Mouse (Mus musculus): ENCODE measurements at regions not wholly inside any gene's neighbourhood (a gene's known extent, or its start where the extent isn't known, plus 50 kb on each side); places are given as distances from the start of the nearest gene placed in this dataset.

- TF ChIP-seq EP300 (IDR thresholded peaks at IDR 0.05; ENCODE audit: low read depth): no peak
- TF ChIP-seq CTCF (IDR thresholded peaks at IDR 0.05; ENCODE audit: low read depth): no peak
- Histone ChIP-seq H3K4me2 (ENCODE audit: low read depth) (no peak overlapping the region), H3K27ac (no peak overlapping the region), H3K9ac (replicated peaks) (no peak overlapping the region), H3K27me3 (ENCODE audit: control insufficient read depth, insufficient read depth, low read length) (no peaks in the 10 kb centered on the region), H3K9me3 (ENCODE audit: control insufficient read depth, low read length) (no peaks in the 10 kb centered on the region), H3K4me1 (replicated peaks; ENCODE audit: control insufficient read depth in 2 of 2, insufficient read depth in 2 of 2, low read length in 1 of 2) (no peaks in the 10 kb centered on the region; a peak in 1 of 4 replicates), H3K36me3 (replicated peaks; ENCODE audit: control insufficient read depth, insufficient read depth, low read depth) (no peaks in the 10 kb centered on the region), H3K4me3 (ENCODE audit: insufficient read depth in 1 of 2, low read depth in 2 of 2, low read length in 2 of 2) (no peak overlapping the region)
- ATAC-seq (ENCODE audit: insufficient read depth) (no peak), DNase-seq (ENCODE audit: low read depth in 3 of 3, low spot score in 3 of 3) (no peak)
- 32% methylated on average over 7 of the region's 7 CpGs for WGBS (ENCODE audit: insufficient replicate concordance)
These were observed 154.6 kb downstream of the Kctd12 start for GRCm38 (mm10) chr14:102827756-102828384.

DNA sequence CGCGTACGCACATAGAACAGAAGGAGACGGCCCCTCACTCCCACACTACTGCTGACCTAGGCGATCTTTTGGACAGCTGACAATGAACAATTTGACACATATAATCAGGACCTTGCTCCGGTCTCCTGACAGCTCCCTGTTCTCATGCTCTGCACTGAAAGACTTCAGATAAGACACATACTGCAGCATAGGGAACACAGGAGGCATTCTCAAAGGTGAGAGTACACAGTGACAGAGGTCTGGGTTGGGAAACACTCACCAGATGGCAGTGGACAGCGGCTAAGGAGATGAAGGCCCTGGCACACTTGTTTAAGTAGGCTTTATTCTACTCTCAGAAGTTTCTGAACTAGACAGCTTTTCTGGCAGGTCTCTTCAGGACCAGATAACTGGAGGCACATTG, 156.9 kb downstream of the Kctd12 start:
- ATAC-seq (ENCODE audit: insufficient read depth) (no peak), DNase-seq (ENCODE audit: low read depth in 3 of 3, low spot score in 3 of 3) (no peak)
- H3K27ac ChIP-seq: no peak overlapping the region
- no peak overlapping the region for H3K9ac ChIP-seq (replicated peaks)
- H3K36me3 ChIP-seq (replicated peaks; ENCODE audit: control insufficient read depth, insufficient read depth, low read depth): no peaks in the 10 kb centered on the region
- TF ChIP-seq CTCF (IDR thresholded peaks at IDR 0.05; ENCODE audit: low read depth) (no peak), EP300 (IDR thresholded peaks at IDR 0.05; ENCODE audit: low read depth) (no peak)
- H3K9me3 ChIP-seq (ENCODE audit: control insufficient read depth, low read length): no peaks in the 10 kb centered on the region
- H3K27me3 ChIP-seq (ENCODE audit: control insufficient read depth, insufficient read depth, low read length): no peaks in the 10 kb centered on the region
- H3K4me2 ChIP-seq (ENCODE audit: low read depth): no peak overlapping the region
- WGBS (ENCODE audit: insufficient replicate concordance): 71% methylated on average over 7 of the region's 7 CpGs
- H3K4me1 ChIP-seq (replicated peaks; ENCODE audit: control insufficient read depth in 2 of 2, insufficient read depth in 2 of 2, low read length in 1 of 2): no peaks in the 10 kb centered on the region
- no peak overlapping the region for H3K4me3 ChIP-seq (ENCODE audit: insufficient read depth in 1 of 2, low read depth in 2 of 2, low read length in 2 of 2)

DNA sequence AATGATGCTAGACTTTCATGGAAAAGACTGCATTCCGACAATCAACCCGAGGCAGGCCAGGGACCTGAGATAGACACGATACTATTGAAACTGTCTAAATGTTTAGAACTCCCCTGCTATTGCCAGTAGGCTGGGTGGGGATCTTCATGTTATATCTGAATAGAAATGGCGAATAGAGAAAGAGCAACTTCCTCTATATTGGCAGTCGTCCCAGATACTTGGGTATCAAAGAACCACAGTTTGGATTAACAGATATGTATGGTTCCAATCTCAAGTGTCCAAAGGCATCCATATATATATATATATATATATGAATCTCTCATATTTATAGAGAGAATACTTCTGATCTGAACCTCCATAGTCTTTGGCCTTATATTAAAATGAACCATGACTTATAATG, 161.8 kb downstream of the Kctd12 start:
- H3K9me3 ChIP-seq (ENCODE audit: control insufficient read depth, low read length): no peaks in the 10 kb centered on the region
- no peak for DNase-seq (ENCODE audit: low read depth in 3 of 3, low spot score in 3 of 3)
- no peak overlapping the region for H3K4me2 ChIP-seq (ENCODE audit: low read depth)
- H3K4me1 ChIP-seq (replicated peaks; ENCODE audit: control insufficient read depth in 2 of 2, insufficient read depth in 2 of 2, low read length in 1 of 2): no peaks in the 10 kb centered on the region
- 58% methylated on average over 5 of the region's 5 CpGs for WGBS (ENCODE audit: insufficient replicate concordance)
- H3K27me3 ChIP-seq (ENCODE audit: control insufficient read depth, insufficient read depth, low read length): no peaks in the 10 kb centered on the region
- no peak overlapping the region for H3K4me3 ChIP-seq (ENCODE audit: insufficient read depth in 1 of 2, low read depth in 2 of 2, low read length in 2 of 2)
- no peak overlapping the region for H3K27ac ChIP-seq
- H3K9ac ChIP-seq (replicated peaks): no peak overlapping the region
- no peak for TF ChIP-seq CTCF (IDR thresholded peaks at IDR 0.05; ENCODE audit: low read depth)
- H3K36me3 ChIP-seq (replicated peaks; ENCODE audit: control insufficient read depth, insufficient read depth, low read depth): no peaks in the 10 kb centered on the region
- ATAC-seq (ENCODE audit: insufficient read depth): no peak

DNA sequence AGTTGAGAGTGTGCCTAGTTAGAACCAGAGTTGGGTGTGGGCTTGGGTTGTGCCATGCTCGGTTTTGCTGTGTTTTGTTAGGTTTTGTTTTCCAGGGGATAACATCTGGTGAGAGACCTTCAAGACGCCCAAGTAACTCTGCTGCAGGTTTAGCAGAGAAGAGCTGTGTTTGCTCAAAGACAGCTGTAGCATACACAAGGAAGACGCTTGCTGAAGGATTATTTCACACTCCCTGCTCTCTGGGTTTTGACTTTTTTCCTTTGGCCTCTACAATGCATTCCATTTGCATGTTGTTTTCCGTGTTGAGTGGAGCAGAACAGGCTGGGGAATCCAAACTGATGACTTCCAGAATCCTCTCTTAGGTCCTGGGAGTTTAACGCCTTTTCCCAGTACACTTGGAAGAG, 170.8 kb downstream of the Kctd12 start:
- Histone ChIP-seq H3K27me3 (ENCODE audit: control insufficient read depth, insufficient read depth, low read length) (no peaks in the 10 kb centered on the region), H3K4me3 (ENCODE audit: insufficient read depth in 1 of 2, low read depth in 2 of 2, low read length in 2 of 2) (no peak overlapping the region), H3K36me3 (replicated peaks; ENCODE audit: control insufficient read depth, insufficient read depth, low read depth) (no peaks in the 10 kb centered on the region), H3K9me3 (ENCODE audit: control insufficient read depth, low read length) (no peaks in the 10 kb centered on the region), H3K9ac (replicated peaks) (no peak overlapping the region), H3K4me2 (ENCODE audit: low read depth) (no peak overlapping the region), H3K4me1 (replicated peaks; ENCODE audit: control insufficient read depth in 2 of 2, insufficient read depth in 2 of 2, low read length in 1 of 2) (peaks cover 0 to 6% of the 10 kb centered on the region in 2 experiments; a peak in 2 of 4 replicates), H3K27ac (no peak overlapping the region)
- DNase-seq (ENCODE audit: low read depth in 3 of 3, low spot score in 3 of 3): no peak
- no peak for TF ChIP-seq CTCF (IDR thresholded peaks at IDR 0.05; ENCODE audit: low read depth)
- no peak for TF ChIP-seq EP300 (IDR thresholded peaks at IDR 0.05; ENCODE audit: low read depth)
- 45% methylated on average over 5 of the region's 5 CpGs for WGBS (ENCODE audit: insufficient replicate concordance)
- no peak for ATAC-seq (ENCODE audit: insufficient read depth)

GRCm38 (mm10) chr14:102811022-102811421, 171.4 kb downstream of the Kctd12 start:
- H3K27ac ChIP-seq: no peak overlapping the region
- TF ChIP-seq CTCF (IDR thresholded peaks at IDR 0.05; ENCODE audit: low read depth) (no peak), EP300 (IDR thresholded peaks at IDR 0.05; ENCODE audit: low read depth) (no peak)
- H3K27me3 ChIP-seq (ENCODE audit: control insufficient read depth, insufficient read depth, low read length): no peaks in the 10 kb centered on the region
- no peaks in the 10 kb centered on the region for H3K9me3 ChIP-seq (ENCODE audit: control insufficient read depth, low read length)
- H3K36me3 ChIP-seq (replicated peaks; ENCODE audit: control insufficient read depth, insufficient read depth, low read depth): no peaks in the 10 kb centered on the region
- DNase-seq (ENCODE audit: low read depth in 3 of 3, low spot score in 3 of 3) (no peak), ATAC-seq (ENCODE audit: insufficient read depth) (no peak)
- H3K9ac ChIP-seq (replicated peaks): no peak overlapping the region
- WGBS (ENCODE audit: insufficient replicate concordance): 30% methylated on average over 5 of the region's 5 CpGs
- H3K4me1 ChIP-seq (replicated peaks; ENCODE audit: control insufficient read depth in 2 of 2, insufficient read depth in 2 of 2, low read length in 1 of 2): peaks cover 2 to 11% of the 10 kb centered on the region in 2 experiments; a peak in 2 of 4 replicates
- no peak overlapping the region for H3K4me2 ChIP-seq (ENCODE audit: low read depth)
- H3K4me3 ChIP-seq (ENCODE audit: insufficient read depth in 1 of 2, low read depth in 2 of 2, low read length in 2 of 2): no peak overlapping the region
